Mouse (Mus musculus) heart, embryonic 10.5 days (tissue): ENCODE results near the gene Cort. TPM values are rescaled to one million over a fixed set of nuclear protein-coding genes. Genes with fewer than 3 reads are reported as not detected.
"Not testable (repeated sequence)": the region's sequence is repeated elsewhere in the genome, so short reads cannot be mapped to it uniquely, and the experiment has no call there.

Source experiments
- DNase-seq: peaks from one replicate; pipeline ENCODE4 v3.0.0-alpha.2; 2017; ENCODE audit warnings: low spot score
- H3K27ac ChIP-seq: fragments of 300-500 bp; sonication (generic); 2 replicates; pipeline ENCODE4 v1.5.1; 2016; ENCODE audit warnings: mild to moderate bottlenecking
- H3K27me3 ChIP-seq: fragments of 300-500 bp; sonication (generic); 2 replicates; pipeline ENCODE4 v1.6.1; 2016; ENCODE audit warnings: mild to moderate bottlenecking; ENCODE audit not compliant: poor library complexity, insufficient read depth, severe bottlenecking
- H3K36me3 ChIP-seq: fragments of 300-500 bp; sonication (generic); 2 replicates; pipeline ENCODE4 v1.6.1; 2016; ENCODE audit warnings: mild to moderate bottlenecking, moderate library complexity
- H3K4me1 ChIP-seq: fragments of 300-500 bp; sonication (generic); 2 replicates; pipeline ENCODE4 v1.6.1; 2016; ENCODE audit warnings: mild to moderate bottlenecking
- H3K4me3 ChIP-seq: fragments of 300-500 bp; sonication (generic); 2 replicates; pipeline ENCODE4 v1.5.1; 2016; ENCODE audit warnings: mild to moderate bottlenecking, moderate library complexity
- H3K9me3 ChIP-seq: fragments of 300-500 bp; sonication (generic); 2 replicates; pipeline ENCODE4 v1.6.1; 2016; ENCODE audit warnings: mild to moderate bottlenecking, moderate library complexity
- WGBS: fragments of 180-500 bp; shearing (Covaris S2); methylation state at CpG from one replicate; pipeline ENCODE4 v1.1.7; 2016; 5-methylcytosine and 5-hydroxymethylcytosine counted together
- polyA plus RNA-seq: library from polyadenylated mRNA; unstranded; fragments of >200 nt; fragmentation: Nextera tagmentation; extraction: Ambion mirVana; gene quantifications from 2 replicates; pipeline ENCODE4 v1.2.1, GENCODE M21; 2016

Cort gene
- polyA plus RNA-seq, result 0.28 TPM in 1 of 2 replicates, not detected in the other

DNA sequence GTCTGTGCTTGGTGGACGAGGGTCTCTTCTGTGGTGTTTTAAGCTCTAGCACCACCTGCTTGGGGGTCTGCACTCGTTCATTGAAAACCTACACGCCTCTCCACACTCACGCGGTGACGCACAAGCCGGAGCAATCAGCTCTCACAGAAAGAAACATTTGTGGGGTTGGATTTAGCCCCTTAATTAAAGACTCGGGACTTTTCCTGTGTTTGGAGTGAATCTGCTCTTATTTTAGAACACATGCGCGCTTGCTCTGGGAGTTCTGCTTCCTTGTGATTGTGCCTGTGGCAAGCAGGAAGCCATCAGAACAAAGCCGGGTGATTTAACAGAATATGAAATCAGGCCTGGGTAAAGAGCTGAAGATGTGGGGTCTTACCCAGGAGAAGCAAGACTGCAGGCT, at the start of gene Cort:
Gene Cort, minus strand, starts transcription at position 101 of the 400 bp plus-strand sequence.
- H3K4me3 ChIP-seq, result no peak within 1 kb of the TSS
- no peak within 1 kb of the TSS for H3K27ac ChIP-seq
- no peaks in the 10 kb centered on the region for H3K27me3 ChIP-seq
- no peaks in the 10 kb centered on the region for H3K9me3 ChIP-seq
- H3K36me3 ChIP-seq, result peaks cover 36% of the 10 kb centered on the region
- no peak for DNase-seq
- WGBS, result 88% methylated on average over 11 of the region's 11 CpGs
- peaks cover 4% of the 10 kb centered on the region for H3K4me1 ChIP-seq

DNA sequence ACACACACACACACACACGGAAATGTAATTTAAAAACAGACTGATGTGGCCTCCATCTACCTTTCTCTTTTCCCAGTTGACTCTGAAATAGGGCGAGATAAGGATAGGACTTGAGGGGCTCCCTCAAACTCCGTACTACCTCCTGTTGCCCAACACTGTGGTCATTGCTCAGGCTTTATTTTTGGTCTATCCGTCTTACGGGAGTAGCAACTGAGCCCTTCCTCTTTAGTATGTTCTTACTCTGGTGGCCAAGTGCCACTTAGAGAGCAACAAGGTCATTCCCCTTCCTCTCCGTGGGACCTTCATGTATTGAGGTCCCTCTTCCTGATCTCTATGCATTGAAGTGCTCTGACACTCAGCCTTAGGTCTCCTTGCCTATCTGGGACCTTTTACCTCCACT, 47.1 kb upstream of the Cort start:
- no peak for DNase-seq
- Histone ChIP-seq H3K27ac (no peak overlapping the region), H3K27me3 (no peaks in the 10 kb centered on the region), H3K4me3 (no peak overlapping the region), H3K4me1 (peaks cover 9% of the 10 kb centered on the region), H3K36me3 (peaks cover 3% of the 10 kb centered on the region; the same call in 1 of the 2 replicates), H3K9me3 (no peaks in the 10 kb centered on the region)
- WGBS, result 79% methylated on average over 6 of the region's 6 CpGs

DNA sequence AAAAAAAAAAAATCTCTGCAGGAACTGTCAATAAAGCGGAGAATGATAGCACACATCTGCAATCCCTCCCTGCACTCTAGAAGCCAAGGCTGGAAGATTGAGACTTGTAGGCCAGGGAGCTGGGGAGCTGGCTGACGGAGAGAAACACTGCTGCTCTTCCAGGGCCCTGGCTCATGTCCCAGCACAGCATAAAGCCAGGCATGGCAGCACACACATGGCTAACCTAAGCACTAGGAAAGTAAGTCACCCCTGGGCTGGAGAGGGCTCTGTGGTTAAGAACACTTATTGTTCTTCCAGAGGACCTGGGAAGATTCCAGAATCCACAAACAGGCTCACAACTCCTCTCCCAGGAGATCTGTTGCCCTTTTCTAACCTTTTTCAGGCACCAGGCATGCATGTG, 46.1 kb upstream of the Cort start:
- Histone ChIP-seq H3K9me3 (no peaks in the 10 kb centered on the region), H3K27me3 (no peaks in the 10 kb centered on the region), H3K36me3 (peaks cover 3% of the 10 kb centered on the region; the same call in 1 of the 2 replicates), H3K4me3 (no peak overlapping the region), H3K27ac (peak overlapping the region; percentile 3; the same call in 1 of the 2 replicates), H3K4me1 (peaks cover 9% of the 10 kb centered on the region)
- no peak for DNase-seq
- 76% methylated on average over 2 of the region's 2 CpGs for WGBS

DNA sequence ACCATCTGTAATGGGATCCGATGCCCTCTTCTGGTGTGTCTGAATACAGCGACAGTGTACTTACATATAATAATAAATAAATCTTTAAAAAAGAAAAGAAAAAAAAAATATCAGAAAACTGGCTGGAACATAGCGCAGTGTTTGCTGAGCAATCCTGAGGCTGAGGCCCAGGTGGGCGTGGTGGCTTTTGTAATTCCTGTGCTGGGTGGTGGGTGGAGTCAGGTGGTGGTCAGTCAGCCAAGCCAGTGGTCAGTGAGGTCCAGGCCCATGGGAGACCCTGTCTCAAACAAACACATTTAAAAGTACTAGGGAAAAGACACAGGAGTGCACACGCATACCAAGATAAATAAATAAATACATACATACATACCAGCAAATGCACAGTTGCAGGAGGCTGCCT, 45.5 kb upstream of the Cort start:
- Histone ChIP-seq H3K27me3 (no peaks in the 10 kb centered on the region), H3K36me3 (peaks cover 3% of the 10 kb centered on the region; the same call in 1 of the 2 replicates), H3K4me1 (peaks cover 9% of the 10 kb centered on the region), H3K4me3 (no peak overlapping the region), H3K9me3 (no peaks in the 10 kb centered on the region), H3K27ac (peak overlapping the region; percentile 3; the same call in 1 of the 2 replicates)
- no peak for DNase-seq
- 87% methylated on average over 5 of the region's 5 CpGs for WGBS

DNA sequence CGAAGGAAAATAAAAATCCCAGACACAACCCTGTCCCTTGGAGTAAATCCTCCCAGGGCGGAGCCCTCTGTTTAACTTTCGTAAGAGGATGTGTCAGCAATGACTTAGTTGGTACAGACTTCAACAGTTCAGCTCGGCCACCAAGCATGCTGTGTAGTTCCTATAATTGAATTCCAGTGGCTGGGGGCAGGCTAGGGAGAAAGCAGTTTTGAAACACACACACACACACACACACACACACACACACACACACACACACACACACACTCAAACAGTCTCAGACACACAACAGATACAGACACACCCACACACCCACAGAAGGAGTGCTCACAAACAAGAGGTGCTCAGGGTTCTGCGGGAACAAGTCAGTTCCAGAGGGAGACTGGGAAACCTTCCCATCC, 45.0 kb upstream of the Cort start:
- WGBS, result 78% methylated on average over 5 of the region's 5 CpGs
- Histone ChIP-seq H3K36me3 (peaks cover 3% of the 10 kb centered on the region; the same call in 1 of the 2 replicates), H3K9me3 (no peaks in the 10 kb centered on the region), H3K27ac (no peak overlapping the region), H3K27me3 (no peaks in the 10 kb centered on the region), H3K4me1 (peaks cover 9% of the 10 kb centered on the region), H3K4me3 (no peak overlapping the region)
- DNase-seq, result no peak

DNA sequence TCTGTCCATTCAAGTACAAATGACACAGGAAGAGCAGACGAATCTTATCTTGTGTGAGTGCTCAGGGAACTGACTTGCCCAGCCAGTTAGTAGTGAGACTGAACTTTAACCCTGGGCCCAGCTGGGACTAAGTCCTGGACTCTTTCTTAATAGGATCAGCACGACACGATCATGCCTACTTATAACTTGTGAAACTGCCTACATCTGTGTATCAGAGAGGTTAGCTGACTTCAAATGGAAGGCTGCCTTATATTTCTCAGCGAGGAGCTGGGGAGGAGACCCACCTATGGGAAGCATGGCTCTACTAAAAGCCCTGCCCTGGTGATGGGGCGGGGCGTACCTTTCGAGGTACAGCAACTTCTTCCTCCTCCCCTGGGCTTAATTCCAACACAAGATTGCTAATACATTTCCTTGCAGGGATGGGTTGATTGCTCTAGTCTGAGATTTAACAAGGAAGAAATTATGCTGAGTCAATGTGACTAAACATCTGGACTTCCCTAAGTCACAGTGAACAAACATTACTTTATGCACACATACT, 43.9 kb upstream of the Cort start:
- Histone ChIP-seq H3K4me1 (peaks cover 17% of the 10 kb centered on the region), H3K9me3 (no peaks in the 10 kb centered on the region), H3K27ac (peak overlapping the region; percentile 42; the same call in 1 of the 2 replicates), H3K36me3 (peaks cover 3% of the 10 kb centered on the region; the same call in 1 of the 2 replicates), H3K27me3 (no peaks in the 10 kb centered on the region), H3K4me3 (no peak overlapping the region)
- DNase-seq, result no peak
- 70% methylated on average over 7 of the region's 7 CpGs for WGBS

DNA sequence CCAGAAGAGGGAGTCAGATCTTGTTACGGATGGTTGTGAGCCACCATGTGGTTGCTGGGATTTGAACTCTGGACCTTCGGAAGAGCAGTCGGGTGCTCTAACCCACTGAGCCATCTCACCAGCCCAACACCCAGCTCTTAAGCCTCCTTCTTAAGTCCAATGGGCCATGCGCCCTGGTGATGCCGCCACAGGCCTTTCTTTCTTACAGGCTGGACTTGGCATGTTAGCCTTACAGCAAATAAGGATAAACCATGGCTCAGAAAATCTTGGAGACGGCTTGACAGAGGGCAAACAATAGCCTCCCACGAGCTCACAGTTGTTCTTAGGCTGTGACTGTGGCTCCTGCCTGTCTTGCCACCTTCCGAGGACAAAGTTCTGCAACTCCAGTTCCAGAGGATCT, 43.4 kb upstream of the Cort start:
- Histone ChIP-seq H3K4me1 (peaks cover 23% of the 10 kb centered on the region), H3K27ac (peak overlapping the region; percentile 42; the same call in 1 of the 2 replicates)
- not testable (repeated sequence) for H3K9me3 ChIP-seq, H3K4me3 ChIP-seq, H3K36me3 ChIP-seq, DNase-seq, H3K27me3 ChIP-seq
- 86% methylated on average over 7 of the region's 8 CpGs for WGBS

DNA sequence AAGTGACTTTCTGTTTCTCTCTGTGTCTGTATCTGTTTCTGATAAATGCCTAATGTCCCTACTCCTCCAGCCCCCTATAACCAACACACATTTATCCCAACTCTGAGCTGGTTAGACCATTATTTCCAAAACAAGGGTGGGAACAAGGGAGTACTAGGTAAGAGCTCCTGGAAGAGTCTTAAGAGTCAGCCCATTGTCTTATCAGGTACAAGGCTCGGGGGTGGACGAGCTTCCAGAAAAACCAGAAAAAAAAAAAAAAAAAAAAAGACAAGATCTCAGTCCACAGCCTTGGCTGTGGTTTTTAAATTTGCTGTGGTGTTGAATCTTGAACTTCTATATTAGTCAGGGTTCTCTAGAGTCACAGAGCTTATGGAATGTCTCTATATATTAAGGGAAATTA, 41.5 kb upstream of the Cort start:
- Histone ChIP-seq H3K9me3 (no peaks in the 10 kb centered on the region), H3K27ac (no peak overlapping the region), H3K4me3 (no peak overlapping the region), H3K36me3 (peaks cover 23% of the 10 kb centered on the region), H3K27me3 (no peaks in the 10 kb centered on the region), H3K4me1 (peaks cover 27% of the 10 kb centered on the region)
- DNase-seq, result no peak
- 48% methylated on average over 2 of the region's 2 CpGs for WGBS

DNA sequence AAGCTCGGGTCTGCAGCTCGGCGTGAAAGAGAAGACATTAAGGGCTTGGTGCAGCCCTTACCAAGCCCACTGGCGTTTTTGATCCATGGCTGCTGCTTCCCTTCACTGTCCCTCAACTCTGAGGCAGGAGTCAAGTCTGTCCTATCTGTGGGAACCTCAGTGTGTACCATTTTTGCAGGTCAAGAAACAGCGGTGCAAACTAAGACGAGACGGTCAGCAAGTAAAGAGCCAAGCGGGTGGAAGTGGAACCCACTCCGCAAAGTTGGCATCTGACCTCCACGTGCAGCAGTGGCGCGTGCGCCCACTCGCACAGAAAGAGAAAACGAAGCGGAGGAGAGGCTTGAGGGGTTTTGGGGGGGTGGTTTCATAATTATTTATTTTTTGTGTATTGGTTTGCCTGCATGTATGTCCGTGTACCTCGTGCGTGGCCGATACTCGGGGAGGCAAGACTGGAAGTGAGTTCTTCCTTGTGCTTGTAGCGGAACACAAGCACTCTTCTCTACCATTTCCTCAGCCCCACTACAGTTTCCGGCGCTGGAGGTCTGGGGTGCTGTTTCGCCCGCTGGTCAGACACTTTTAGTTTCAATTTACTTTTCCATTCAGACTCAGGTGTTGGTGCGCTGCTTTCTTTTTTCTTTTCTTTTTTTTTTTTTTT, 40.5 kb upstream of the Cort start:
- H3K27ac ChIP-seq, result peak overlapping the region; percentile 95
- H3K27me3 ChIP-seq, result no peaks in the 10 kb centered on the region
- H3K36me3 ChIP-seq, result peaks cover 31% of the 10 kb centered on the region
- peak; percentile 77 for DNase-seq
- H3K4me1 ChIP-seq, result peaks cover 21% of the 10 kb centered on the region
- H3K9me3 ChIP-seq, result no peaks in the 10 kb centered on the region
- under 1% methylated on average over 27 of the region's 27 CpGs for WGBS
- H3K4me3 ChIP-seq, result peak overlapping the region; percentile 98

DNA sequence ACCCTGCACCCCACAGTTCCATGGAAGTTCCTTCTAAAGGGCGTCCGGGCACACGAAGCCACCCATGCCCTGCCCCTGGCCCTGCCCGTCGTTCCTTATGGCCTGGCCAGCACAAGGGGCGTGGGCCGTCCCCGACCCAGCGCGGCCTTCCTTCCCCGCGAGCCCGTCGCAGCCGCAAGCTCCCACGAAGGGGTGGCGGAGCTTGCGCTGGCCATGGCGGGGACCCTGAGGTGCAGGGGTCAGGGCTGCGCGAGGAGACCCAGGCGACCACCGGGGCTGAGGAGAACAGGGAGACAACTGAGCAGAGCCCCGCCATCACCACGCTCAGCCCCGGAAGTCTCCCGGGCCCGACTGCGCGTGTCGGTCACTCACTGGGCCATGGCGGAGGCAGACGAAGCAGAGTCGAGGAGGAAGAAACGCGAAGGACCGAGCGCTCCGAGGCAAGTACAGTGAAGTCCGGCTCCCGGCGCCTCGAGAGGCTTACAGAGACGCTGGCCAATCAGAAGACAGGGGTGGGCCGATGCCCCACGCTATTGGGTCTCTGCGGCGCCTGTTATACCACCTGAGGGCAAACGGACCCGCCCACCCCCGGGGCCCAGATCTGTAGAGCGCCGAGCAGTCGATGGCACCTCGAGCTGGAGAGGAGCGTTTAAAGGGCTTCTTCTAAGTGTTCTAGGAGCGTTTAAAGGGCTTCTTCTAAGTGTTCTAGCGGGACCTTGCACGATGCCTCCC, 39.8 kb upstream of the Cort start, which contains the start of gene Pgd:
Gene Pgd, minus strand, starts transcription at position 557 of the 732 bp plus-strand sequence.
- 0% methylated on average over 59 of the region's 59 CpGs for WGBS
- H3K4me3 ChIP-seq, result peak within 1 kb of the TSS; percentile 98
- peaks cover 38% of the 10 kb centered on the region for H3K36me3 ChIP-seq
- no peaks in the 10 kb centered on the region for H3K27me3 ChIP-seq
- DNase-seq, result peak; percentile 99
- H3K4me1 ChIP-seq, result peaks cover 21% of the 10 kb centered on the region
- H3K9me3 ChIP-seq, result no peaks in the 10 kb centered on the region
- peak within 1 kb of the TSS; percentile 95 for H3K27ac ChIP-seq

DNA sequence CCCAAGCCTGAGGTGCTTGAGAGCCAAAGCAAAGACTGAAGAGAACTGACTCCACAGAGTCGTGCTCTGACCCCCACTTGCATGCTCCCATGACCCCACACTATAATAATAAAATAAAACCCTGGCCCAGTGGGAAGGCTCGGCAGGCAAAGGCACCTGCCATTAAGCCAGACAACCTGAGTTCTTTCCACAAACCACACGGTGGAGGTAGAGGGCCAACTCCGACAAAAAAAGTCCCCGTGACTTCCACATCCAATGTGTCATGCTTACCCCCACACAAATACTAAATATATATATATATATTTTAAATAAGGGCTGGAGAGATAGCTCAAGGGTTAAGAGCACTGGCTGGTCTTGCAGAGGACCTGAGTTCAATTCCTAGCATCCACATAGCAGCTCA, 37.6 kb upstream of the Cort start:
- H3K36me3 ChIP-seq, result peaks cover 61% of the 10 kb centered on the region
- WGBS, result 66% methylated on average over 5 of the region's 5 CpGs
- no peaks in the 10 kb centered on the region for H3K27me3 ChIP-seq
- no peak overlapping the region for H3K27ac ChIP-seq
- DNase-seq, result no peak
- no peak overlapping the region for H3K4me3 ChIP-seq
- H3K9me3 ChIP-seq, result no peaks in the 10 kb centered on the region
- peaks cover 18% of the 10 kb centered on the region for H3K4me1 ChIP-seq

DNA sequence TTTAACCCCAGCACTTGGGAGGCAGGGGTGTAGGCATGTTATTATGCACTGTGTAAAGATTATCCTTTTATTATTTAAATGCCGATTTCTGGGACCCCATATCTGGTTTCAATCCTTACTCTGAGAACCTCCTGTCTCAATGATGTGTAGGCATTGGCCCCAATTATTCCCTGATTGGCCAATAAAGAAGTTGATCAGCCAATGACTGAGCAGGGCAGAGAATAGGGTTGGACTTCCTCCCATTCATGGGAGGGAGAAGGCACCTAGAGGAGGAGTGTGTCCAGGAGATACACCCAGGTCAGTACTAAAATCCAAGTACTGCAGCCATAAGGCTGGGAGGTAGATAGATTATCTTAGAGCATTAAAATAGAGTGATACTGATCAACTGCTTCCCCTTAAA, 36.6 kb upstream of the Cort start:
- Histone ChIP-seq H3K27ac (no peak overlapping the region), H3K36me3 (peaks cover 70% of the 10 kb centered on the region), H3K9me3 (no peaks in the 10 kb centered on the region), H3K27me3 (no peaks in the 10 kb centered on the region), H3K4me3 (no peak overlapping the region), H3K4me1 (peaks cover 21% of the 10 kb centered on the region)
- DNase-seq, result no peak
- WGBS, result 77% methylated on average over 1 of the region's 1 CpGs

DNA sequence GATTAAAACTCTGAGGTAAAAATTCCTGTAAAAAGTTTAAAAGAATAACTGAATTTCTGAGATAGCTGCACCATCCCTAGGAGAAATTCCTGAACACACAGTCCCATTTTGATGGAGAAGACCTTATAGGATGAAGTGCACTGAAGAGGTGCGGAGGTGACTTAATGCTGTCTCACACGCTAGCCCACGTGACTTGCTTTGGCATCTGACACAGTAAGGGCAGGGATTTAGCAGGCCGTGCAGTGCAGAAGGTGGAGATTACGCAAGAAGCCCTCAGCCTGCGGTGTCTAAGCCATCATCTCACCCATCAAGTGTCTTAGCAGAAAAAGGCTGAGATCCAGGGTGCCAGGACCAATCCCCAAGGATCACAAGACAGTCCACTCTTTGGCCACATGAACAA, 34.6 kb upstream of the Cort start:
- Histone ChIP-seq H3K4me3 (no peak overlapping the region), H3K9me3 (no peaks in the 10 kb centered on the region), H3K27ac (no peak overlapping the region), H3K36me3 (peaks cover 91% of the 10 kb centered on the region), H3K27me3 (no peaks in the 10 kb centered on the region), H3K4me1 (peaks cover 19% of the 10 kb centered on the region)
- 95% methylated on average over 6 of the region's 6 CpGs for WGBS
- DNase-seq, result no peak
